Mouse (Mus musculus) brown adipose tissue, adult 24 weeks (tissue): ENCODE data around the gene Mroh3. TPM values are rescaled to one million over a fixed set of nuclear protein-coding genes. Genes with fewer than 3 reads are reported as not detected.
A peak's percentile ranks its signal among the peaks of the same experiment; 100 is the strongest.

Experiments used
- H3K27ac ChIP-seq: fragments of 200-500 bp; replicated peaks from 2 replicates; pipeline ENCODE4 v1.5.1; 2012; ENCODE audit warnings: low read depth, mild to moderate bottlenecking, low read length
- H3K4me1 ChIP-seq: fragments of 200-500 bp; 2 replicates; pipeline ENCODE4 v1.6.1; 2012; ENCODE audit warnings: low read length, mixed read lengths; ENCODE audit not compliant: control insufficient read depth, insufficient read depth, insufficient read length
- H3K4me3 ChIP-seq: fragments of 200-500 bp; 2 replicates; pipeline ENCODE4 v1.5.1; 2012; ENCODE audit warnings: low read depth, mild to moderate bottlenecking, low read length, moderate library complexity; ENCODE audit not compliant: insufficient read depth
- polyA plus RNA-seq: library from polyadenylated mRNA; stranded (reverse); fragments of >200 nt; gene quantifications from 2 replicates; pipeline ENCODE4 v1.2.4, GENCODE M21; 2012; ENCODE audit not compliant: missing spikeins, insufficient read depth, insufficient read length

The Mroh3 gene
- polyA plus RNA-seq, 1 experiment = not detected

DNA sequence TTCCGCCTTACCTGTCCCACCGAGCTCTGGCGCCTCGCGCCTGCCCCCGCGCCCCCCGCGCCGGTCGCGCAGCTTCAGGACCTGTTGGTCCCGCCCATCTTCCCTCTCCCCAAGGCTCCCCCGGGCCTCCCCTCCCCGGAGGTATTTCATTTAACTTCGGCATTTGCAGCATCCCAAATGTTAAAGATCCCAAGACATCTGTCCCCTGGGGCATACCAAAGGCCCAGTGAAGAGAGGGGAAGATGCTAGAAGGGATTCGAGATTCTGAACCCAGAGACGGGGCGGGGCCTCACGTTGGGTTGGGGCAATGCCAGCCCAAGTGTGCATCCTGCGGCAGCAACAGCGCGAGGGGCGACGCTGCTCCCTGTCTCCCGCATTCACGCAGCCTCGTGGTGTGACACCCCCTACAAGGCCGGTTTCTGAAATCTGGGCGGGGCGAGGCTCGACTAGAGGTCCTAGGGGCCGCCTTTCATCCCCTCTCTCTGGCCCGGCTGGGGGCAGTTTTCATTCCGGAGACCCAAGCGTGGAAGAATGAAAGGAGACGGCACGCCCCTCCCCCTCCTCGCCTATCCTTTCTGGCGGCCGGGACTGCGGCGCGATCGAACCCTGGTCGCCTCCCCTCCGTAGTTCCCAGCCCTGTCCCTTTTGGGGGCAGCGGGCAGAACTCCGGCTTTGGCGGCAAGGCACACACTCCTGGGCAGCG, 21.4 kb upstream of the Mroh3 start, which contains the start of gene Inava:
Inava (minus strand) TSS at position 373 of the 703 bp plus-strand sequence.
- H3K27ac ChIP-seq = no peak within 1 kb of the TSS
- H3K4me3 ChIP-seq = peak within 1 kb of the TSS; percentile 57
- no peaks in the 10 kb centered on the region for H3K4me1 ChIP-seq

DNA sequence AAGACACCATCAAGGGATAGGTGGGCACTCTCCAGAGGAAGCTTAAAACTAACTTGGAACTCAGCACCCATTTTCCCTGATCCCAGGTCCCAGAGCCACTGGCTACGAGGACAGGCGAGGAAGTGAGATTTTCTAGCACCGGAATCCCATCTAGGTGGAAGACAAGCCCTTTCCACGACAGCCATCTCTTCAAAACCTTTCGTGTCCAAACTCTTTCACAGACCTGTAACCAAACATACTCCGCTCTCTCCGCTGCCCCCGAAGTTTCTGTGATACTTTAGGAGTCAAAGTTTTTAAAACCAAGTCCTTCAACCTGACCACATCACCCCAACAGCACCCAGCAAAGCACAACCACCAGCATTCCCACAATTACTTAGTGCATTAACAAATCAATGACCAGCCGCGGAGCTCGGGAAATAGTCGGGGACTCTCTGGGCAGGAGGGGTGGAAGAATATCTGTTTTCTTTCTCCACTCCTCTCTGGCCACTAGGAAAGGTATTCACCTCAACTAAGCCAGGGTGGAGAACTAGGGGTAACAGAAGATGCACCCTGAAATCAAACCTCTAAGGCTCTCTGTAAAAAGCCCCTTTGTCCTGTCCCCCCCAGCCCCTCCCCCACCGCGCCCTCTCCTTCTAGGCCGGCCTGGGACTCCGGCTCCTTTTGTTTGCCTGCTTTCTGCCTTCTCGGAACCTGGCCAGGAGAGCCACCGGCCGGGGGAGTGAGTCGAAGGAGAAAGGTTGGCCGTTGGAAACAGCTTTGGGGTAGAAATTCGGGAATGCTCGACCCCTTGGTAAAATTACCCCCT, 20.6 kb upstream of the Mroh3 start:
- Histone ChIP-seq H3K4me3 (peak overlapping the region; percentile 57; the same call in 1 of the 2 replicates), H3K27ac (no peak overlapping the region), H3K4me1 (no peaks in the 10 kb centered on the region)

DNA sequence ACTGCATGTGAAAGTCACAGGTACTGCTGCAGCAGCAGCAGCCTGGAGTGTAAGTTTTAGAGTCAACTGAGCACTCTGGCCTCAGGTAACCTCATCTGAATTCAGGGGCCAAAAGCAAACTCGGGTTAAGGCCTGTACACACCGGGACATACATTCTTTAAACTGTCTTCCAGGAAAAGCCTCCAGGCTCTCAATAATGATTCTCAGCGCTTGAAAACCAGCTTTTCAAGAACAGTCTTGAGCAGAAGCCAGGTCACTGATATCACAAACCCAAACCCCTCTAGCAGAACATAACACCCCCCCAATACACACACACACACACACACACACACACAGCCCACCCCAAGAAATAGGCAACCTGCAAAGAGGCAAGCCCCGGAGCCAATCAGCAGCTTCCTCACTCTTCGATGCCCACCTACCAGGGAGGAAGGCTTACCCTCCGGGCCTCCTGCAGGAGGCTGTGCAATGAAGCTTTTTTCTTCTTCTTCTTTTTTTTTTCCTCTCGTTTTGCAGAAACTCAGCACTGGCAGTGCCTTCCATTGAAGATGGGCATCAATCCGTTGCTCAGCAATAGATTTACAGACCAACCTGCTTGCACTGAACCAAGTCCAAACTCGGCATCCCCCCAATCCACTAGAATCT, 19.8 kb upstream of the Mroh3 start:
- H3K27ac ChIP-seq = no peak overlapping the region
- no peaks in the 10 kb centered on the region for H3K4me1 ChIP-seq
- H3K4me3 ChIP-seq = no peak overlapping the region

DNA sequence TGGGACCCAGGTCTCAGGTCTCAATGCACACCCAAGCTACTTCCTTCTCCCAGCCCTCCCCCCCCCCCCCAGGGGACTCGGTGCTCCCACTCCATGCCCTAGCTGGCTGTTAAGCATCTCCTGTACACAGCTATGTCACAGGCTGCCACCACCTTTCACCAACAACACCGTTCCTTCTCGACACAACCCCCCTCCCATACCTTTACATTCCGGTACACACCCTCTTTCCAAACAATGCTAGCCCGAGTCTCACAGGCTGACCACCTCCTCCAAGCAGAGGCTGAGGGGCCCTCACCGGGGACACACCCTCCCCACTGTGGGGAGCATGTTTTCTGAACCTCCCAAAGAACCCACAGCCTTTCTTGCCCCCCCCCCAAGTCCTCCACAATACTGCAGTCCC, 19.0 kb upstream of the Mroh3 start:
- Histone ChIP-seq H3K27ac (no peak overlapping the region), H3K4me1 (no peaks in the 10 kb centered on the region), H3K4me3 (no peak overlapping the region)

DNA sequence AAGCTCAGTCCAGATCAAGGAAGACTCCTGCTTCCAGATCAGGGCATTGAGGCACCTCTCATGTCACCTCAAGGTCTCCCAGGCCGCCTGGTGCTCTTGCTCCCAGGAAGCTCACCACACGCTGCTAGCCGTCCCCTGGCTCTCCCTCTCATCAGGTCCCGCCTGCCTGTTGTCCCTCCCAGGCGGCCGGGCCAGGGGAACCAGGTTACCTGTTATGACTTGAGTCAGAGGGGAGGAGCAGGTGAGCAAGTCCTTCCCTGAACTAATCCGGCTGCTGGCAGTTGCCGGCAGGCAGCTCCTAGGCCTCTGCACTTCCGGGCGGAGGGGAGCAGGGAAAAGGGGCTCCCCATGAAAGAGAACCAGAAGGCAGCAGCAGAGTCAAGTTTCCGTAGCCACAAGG, 17.6 kb upstream of the Mroh3 start:
- Histone ChIP-seq H3K4me1 (no peaks in the 10 kb centered on the region), H3K4me3 (no peak overlapping the region), H3K27ac (no peak overlapping the region)

DNA sequence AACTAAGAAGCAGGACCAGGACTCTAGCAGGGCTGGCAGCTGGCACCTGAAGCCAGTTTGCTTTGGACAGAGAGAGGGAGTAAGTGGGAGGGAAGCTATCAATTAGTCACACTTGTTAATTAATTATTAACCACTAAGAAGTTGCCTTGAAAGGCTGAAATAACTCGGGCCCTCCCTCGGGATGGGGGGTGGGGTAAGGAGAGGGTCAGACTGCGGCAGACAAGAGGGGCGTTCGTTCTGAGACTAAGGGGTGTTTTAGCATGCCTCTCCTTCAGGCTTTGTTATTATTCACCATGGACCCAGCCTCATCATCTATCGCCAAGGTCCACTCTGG, 16.4 kb upstream of the Mroh3 start:
- Histone ChIP-seq H3K4me3 (no peak overlapping the region), H3K4me1 (no peaks in the 10 kb centered on the region), H3K27ac (no peak overlapping the region)

DNA sequence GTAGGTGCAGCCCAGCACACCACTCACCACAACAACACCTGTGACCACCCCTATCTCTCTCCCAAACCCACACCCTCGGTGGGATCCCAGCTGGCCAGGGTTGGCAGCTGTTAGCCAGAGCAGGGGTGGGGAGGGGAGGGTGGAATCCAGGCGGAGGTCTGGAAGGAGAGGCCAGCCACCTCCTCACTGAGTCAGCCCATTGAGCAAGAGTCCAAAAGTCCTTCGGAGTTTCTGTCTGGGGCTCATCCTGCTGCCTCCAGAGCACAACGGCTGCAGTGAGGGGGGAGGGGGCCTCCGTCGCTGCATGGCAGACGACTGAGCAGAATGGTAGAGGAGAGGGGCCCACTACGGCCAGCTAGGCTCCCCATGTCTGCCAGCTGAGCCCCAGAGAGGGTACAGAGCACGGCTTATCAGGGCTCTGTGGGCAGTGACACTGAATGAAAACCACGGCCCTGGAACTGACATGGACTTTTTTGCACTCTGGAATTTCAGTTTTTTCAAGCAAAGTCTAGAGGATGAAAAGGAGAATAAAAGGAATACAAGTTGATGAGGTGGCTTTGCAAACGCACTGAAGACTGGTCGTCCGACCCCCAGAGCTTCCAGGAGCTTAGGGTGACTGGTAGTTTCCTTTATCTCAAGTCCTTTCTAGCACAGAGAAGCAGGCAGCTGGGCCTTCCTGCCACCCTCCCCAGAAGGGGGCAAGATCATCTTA, 15.9 kb upstream of the Mroh3 start:
- H3K4me3 ChIP-seq = no peak overlapping the region
- no peak overlapping the region for H3K27ac ChIP-seq
- H3K4me1 ChIP-seq = no peaks in the 10 kb centered on the region

DNA sequence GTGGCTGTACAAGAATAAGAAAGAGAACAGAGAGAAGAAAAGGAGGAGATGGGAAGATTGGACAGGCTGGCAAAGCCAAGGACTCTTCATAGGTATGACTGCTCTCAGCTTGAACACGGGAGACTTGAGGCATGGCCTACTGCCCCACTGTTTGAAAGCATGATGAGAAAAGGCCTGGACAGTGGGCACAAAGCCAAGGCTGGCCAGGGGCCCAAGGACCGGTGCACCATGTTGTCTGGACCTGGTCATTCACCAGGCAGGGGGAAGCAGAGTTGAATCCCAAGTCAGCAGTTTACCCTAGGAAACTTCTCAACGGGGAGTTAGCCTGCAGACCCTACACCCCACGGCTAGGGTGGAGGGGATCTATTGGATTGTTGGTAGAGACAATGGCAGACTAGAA, 15.2 kb upstream of the Mroh3 start:
- H3K27ac ChIP-seq = no peak overlapping the region

DNA sequence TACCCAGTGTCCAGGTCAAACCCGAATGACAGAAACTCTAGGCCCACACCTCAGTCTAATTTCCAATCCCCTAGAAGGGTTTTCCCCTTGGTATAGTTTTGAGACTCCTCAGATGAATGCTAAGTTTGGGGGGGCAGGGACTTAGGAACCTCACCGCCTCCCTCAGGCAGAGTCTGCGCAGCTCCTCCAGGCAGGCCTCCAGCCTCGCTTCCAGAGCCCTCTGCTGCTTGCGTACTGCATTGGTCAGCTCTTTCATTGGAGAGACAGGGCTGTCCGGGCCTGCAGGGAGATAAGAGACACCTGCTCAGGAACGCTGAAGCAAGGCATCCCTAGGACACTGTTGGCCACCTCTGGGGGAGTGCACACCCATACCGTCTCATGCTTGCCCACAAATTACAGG, 14.0 kb upstream of the Mroh3 start:
- no peak overlapping the region for H3K27ac ChIP-seq
- no peak overlapping the region for H3K4me3 ChIP-seq
- H3K4me1 ChIP-seq = no peaks in the 10 kb centered on the region

More for the DNA sequence above, 15.2 kb upstream of the Mroh3 start:
- no peak overlapping the region for H3K4me3 ChIP-seq
- H3K4me1 ChIP-seq = no peaks in the 10 kb centered on the region

DNA sequence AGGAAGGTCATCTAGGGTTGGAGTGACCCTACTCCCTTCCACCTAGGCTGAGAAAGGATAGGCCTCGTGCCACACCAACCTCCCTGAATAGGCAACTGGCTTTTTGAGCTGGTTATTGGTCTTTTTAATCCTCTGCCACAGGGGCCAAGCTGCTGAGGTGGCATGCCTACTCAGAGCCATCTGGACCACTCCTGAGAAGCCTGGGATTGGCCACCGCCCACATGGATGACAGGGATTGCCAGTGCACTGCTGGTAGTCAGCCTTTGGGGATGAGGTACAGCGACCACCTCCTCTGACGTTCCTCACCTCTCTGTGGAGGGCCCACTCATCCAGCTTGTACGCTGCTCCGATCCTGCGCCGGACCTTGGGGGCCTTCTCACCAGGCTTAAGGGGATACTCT, 13.2 kb upstream of the Mroh3 start:
- H3K4me3 ChIP-seq = no peak overlapping the region
- no peak overlapping the region for H3K27ac ChIP-seq
- H3K4me1 ChIP-seq = no peaks in the 10 kb centered on the region

DNA sequence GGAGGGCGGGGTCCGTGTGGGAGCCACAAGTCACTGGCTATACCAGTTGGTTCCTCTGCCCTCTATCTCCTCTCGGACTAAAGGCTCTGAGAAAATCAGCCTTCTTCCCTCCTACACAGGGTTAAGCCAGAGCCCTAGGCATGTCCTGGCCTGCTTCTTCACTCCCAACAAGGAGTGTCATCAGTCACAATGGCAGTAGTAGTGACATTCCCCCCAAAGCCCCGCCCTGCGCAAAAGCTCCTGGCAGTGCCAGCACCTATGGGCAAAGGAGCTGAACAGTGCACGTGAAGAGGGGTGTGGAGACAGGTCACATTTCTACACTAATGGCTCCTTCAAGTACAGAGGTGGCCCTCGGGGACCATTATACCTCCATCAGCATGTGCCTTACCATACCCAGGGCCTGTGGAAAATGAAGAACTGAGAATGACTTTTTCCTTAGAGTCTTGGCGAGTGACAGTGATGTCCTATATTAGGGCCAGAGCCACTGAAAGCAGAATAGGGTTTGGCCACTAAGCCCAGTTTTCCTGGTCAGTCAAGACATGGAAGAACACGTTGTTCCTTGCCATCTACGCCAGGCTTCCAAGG, 11.2 kb upstream of the Mroh3 start:
- Histone ChIP-seq H3K4me3 (no peak overlapping the region), H3K27ac (no peak overlapping the region), H3K4me1 (no peaks in the 10 kb centered on the region)

DNA sequence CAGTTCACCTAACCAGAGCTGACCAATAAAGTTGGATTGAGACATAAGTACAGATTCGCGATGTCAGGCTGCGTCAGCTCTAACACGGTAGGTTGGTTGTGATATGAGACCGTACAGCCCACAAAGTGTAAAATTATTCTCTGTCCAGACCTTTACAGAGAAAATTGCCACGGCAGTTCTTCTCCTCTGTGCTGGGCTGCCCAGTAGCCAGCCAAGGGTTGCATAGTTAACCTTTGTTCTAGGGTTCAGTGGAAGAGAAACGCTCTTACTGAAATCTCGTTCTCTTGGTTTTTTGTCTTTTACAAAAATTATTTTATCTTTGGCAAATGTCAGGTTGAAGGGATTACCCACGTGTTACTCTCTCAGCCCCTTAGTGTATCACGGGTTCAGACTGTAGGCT, 9.8 kb upstream of the Mroh3 start:
- Histone ChIP-seq H3K4me3 (no peak overlapping the region), H3K4me1 (no peaks in the 10 kb centered on the region), H3K27ac (no peak overlapping the region)

DNA sequence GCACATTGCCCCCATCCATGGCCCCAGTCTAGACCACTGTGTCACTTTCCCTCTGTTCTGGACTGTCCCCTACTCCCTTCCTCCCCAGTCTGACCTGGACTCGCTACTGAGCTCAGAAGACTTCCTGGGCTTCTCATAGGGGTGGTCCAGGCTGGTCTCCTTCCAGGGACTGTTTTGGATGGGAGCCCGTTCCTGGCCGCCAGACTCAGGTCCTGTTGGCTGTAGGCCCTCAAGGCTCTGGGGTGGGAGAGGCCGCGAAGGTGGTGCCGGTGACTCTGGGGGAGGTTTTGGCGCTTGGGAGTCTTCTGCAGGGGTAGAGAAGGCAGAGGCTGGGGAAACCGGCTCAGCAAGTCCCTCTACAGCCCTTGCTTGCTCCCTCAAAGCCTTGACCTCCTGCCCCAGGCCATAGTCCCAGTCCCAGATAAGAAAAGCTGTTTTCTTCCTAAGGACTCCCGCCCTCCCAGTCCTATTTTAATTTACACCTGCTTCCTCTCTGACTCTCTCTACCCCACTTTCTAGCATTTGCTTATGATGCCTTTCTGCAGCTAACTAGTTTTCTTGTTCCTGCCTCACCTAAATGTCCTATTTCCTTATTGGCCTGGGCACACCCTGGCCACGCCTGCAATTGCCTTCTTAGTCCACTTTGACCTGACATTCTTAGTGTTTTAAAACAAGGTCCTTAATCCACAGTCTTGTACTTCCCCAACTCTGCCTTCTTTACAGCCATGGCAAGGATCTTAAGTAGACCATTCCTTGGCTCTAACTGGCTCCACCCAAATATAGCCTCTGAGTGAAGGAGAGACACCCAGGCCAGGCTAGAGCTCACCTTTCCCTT, 7.6 kb upstream of the Mroh3 start:
- Histone ChIP-seq H3K27ac (no peak overlapping the region), H3K4me3 (no peak overlapping the region), H3K4me1 (no peaks in the 10 kb centered on the region)

DNA sequence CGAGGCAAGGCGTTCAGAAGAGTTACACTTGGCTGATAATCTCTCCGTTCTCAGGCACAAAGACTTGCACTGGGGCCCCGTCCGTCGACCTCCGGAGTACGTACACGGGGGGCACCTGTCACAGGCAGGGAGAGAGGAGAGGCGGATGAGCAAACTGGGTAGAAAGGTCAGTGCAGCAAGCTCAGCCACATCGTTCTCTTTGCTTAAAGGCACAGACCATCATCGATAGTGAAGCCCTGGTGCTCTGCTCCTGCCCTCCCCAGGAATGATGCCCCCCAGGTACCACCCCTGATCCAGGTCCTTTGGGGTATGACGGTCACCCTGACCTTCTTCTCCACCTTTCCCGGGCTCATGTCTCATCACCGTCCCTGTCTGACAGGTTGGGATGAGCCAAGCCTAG, 1.7 kb upstream of the Mroh3 start:
- no peaks in the 10 kb centered on the region for H3K4me1 ChIP-seq
- no peak overlapping the region for H3K4me3 ChIP-seq
- no peak overlapping the region for H3K27ac ChIP-seq
